Mouse (Mus musculus) cerebellum, postnatal 10 days (tissue): ENCODE measurements around the gene Kctd15.

Experiments used
- DNase-seq, 2 experiments: peaks; one replicate each; pipeline ENCODE4 v3.0.0; 2021; ENCODE audit warnings: mixed read lengths in 2 of 2

Gene Kctd15

GRCm38 (mm10) chr7:34656632-34657031 lies at the start of gene Kctd15:
TSS of gene Kctd15 (minus strand) at chr7:34656732.
- no peak for DNase-seq

DNA sequence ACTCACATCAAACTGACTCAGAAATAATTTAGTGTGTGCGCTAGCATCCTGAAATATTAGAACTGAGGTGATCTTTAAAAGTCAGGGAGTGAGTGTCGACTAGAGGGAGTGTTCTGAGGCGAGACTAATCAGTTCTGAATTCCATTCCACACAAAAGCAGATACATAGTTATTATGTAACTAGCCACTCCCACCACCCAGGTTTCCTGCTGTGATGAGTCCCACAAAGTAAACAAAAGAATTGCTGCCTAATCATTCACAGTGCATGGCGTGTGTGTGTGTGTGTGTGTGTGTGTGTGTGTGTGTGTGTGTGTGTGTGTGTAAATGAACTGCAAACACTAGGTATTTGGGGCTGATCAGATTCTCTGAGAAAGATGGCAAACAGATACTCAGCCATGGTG lies 47.9 kb upstream of the Kctd15 start:
- no peak for DNase-seq

- peak in 1 of 2 experiments; percentile 26 for DNase-seq
Measured at GRCm38 (mm10) chr7:34703437-34703836, 46.9 kb upstream of the Kctd15 start.

DNA sequence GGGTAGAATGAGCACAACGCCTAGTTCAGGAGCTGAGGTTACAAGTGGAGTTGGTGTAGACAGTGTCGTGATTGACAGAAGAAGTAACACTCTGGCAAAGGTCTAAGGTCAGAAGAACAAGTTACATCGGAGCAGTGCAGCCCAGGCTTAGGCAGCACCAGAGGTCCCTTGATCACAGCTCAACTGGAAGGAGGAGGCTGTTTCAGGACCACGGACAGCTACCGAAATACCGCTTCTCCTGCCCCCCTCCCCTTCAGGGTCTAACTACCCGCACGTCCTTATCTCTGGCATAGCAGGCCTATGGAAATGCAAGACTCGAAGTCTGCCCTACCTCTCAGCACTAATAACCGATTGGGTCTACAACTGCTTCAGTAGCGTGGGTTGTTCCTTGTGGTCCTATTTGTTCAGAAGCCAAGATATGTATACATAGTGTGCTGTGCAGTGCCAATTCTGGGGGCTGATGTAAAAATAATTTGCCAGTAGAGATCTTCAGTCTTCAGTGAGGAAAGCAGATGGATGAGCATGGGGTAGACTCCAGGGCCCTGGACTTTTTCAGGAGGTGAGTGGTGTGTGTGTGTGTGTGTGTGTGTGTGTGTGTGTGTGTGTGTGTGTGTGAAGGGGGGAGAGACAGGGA lies 46.3 kb upstream of the Kctd15 start:
- DNase-seq = no peak

GRCm38 (mm10) chr7:34699888-34700287 lies 43.4 kb upstream of the Kctd15 start:
- DNase-seq = no peak

GRCm38 (mm10) chr7:34698221-34698620 lies 41.7 kb upstream of the Kctd15 start:
- DNase-seq = no peak

DNA sequence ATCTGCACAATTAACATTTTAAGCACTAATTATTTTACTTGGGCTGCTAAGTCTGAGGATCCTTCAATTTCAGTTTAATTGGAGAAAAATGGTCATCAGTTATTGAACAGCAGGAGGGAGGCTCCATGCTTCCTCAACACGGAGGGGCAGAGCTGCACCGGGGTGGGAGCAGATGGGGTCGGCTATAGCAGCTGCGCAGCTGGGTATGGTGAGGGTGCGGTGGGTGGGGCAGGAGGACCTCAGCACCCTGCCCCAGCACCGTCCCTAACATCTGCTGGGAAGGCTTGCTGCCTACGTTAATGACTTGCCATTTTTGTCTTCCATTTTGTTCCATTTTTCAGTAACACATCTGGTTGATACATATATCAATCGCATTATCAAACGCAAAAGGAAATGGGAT lies 39.6 kb upstream of the Kctd15 start:
- no peak for DNase-seq

DNA sequence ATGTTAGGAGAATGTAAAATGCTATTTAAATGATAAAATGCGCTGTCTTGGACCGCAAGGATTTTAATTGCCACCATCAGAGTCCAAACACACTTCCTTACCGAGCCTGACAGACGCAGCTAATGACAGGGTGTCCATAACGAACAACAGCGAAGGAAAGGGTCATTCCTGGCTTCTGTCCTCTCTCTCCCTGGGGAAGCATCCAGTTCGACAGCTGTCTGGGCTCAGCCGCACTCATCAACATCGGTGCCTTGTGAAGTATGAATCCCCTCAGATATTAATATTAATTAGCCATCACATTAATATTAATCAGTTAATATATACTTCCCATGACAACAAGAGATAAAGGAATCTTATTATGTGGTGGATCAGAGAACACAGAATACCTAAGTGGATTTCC lies 38.4 kb upstream of the Kctd15 start:
- DNase-seq = no peak

- no peak for DNase-seq
Measured at GRCm38 (mm10) chr7:34693916-34694315, 37.4 kb upstream of the Kctd15 start.

- DNase-seq = peak; percentile 71 to 82
Measured at GRCm38 (mm10) chr7:34693072-34693471, 36.5 kb upstream of the Kctd15 start.

DNA sequence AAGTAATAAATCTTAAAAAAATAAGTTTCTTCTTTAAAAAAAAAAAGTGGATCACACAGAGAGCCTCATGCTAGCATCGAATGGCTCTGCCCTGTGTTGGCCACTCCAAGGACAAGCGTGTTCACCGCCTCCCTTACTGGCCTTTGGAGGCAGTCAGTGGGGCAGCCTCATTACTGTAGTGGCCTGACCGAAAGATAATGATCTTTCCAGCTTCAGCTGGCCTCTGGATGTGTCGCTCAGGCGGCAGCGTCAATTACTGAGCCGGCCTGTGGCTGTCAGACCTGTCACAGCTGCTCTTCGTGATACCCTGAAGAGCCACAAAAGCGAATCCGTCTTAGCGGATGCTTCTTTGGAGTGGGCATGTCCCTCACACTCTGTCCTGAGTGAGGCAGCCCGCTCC lies 33.6 kb upstream of the Kctd15 start:
- no peak for DNase-seq

DNA sequence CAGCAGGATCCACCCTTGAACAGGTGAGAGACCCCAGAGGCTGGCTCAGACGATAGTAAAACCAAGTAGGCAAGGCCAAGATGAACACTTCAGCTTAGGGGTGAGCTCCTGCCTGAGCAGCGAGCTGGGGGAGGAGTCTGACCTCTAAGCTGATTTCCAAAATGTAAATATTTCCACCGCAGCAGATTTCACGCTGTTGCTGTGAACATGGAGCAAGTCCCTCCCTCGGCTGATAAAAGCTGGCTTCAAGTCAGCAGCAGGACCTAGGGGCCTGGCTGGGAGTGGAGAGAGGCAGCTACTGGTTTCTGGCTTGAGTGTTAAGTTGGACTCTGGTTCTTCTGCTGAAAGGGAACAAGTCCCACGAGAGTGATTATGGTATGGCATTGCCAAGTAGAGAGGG lies 32.5 kb upstream of the Kctd15 start:
- DNase-seq = peak in 1 of 2 experiments; percentile 39

DNA sequence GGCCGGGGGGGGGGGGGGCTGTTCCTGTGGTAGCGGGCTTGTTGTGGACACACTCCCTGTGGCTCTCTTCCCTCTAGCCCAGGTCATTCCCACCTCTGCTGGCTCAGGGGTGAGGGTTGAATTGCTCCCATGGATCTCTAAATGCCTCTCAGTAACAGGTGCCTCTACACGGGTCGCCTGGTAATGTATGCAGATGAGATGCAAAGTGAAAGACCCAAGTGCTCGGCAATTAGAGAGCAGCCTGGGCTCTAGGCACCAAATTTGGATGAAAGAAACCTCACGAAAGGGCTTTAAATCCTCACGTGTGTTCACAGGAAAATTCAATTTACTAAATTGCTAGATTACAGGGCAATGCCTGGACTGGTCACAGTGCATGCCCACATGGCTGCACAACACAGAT lies 29.3 kb upstream of the Kctd15 start:
- no peak for DNase-seq

DNA sequence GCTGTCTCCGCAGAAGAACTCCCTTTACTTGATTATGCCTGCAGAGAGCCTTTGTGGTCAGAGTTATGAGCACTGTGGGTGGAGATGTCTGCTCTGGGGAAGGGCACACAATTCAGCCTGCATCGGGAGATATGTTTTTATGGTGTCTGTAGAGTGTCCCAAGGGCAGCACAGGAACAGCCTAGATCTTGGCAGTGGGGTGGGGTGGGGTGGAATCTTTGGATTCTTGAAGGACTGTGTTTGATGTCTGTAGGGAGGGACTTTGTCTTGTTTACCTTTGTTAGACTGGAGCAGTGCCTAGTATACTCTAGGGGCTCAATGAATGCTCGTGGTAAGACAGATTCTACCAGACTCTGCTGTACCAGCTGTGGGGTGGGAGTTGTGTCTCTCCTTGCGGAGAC lies 28.6 kb upstream of the Kctd15 start:
- no peak for DNase-seq

- peak; percentile 85 to 86 for DNase-seq
Measured at GRCm38 (mm10) chr7:34680771-34681421, 24.4 kb upstream of the Kctd15 start.

- peak in 1 of 2 experiments; percentile 36 for DNase-seq
Measured at GRCm38 (mm10) chr7:34679886-34680285, 23.4 kb upstream of the Kctd15 start.

GRCm38 (mm10) chr7:34675831-34676514 lies 19.4 kb upstream of the Kctd15 start:
- peak; percentile 91 to 95 for DNase-seq

- peak; percentile 52 for DNase-seq
Measured at GRCm38 (mm10) chr7:34675120-34675790, 18.7 kb upstream of the Kctd15 start.

DNA sequence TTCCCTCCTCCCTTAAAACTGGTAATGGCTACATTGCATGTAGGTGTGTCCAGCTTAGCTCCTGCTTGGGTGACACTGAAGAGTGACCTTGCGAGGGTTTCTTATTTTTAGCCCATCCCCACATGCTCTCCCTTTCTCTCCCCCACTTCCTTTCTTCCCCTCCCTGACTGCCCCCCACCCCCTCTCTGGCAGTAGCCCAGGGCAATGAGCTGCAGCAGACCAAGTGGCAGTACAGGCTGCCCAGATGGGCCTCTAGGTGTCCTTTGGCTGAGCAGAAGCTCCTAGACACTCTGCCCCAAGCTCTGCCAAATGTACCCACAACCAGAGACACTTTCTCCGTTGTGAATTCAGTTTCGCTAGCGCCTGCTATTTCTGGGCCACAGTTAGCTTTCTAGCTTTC lies 16.4 kb upstream of the Kctd15 start:
- peak; percentile 77 to 80 for DNase-seq

DNA sequence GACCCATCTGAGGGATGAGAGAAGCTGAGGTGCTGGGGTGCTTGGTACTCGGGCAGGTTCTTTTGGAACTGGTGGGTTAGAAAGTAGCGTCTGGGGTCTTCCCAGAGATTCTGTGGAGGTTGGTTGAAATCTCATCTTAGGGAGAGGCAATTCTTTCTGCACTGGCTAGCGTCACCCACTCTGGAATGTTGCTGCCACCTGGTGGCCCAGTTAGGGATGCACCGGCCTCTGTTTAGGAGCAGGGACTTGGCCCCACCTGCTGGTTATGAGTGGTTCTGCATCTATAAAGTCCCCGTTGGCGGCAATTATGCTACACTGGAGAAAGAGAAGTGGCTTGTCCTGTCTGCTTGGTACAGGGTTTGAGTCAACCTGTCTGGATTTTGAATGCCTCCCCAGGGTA lies 15.4 kb upstream of the Kctd15 start:
- DNase-seq = peak; percentile 97 to 99

GRCm38 (mm10) chr7:34670778-34671177 lies 14.2 kb upstream of the Kctd15 start:
- no peak for DNase-seq

DNA sequence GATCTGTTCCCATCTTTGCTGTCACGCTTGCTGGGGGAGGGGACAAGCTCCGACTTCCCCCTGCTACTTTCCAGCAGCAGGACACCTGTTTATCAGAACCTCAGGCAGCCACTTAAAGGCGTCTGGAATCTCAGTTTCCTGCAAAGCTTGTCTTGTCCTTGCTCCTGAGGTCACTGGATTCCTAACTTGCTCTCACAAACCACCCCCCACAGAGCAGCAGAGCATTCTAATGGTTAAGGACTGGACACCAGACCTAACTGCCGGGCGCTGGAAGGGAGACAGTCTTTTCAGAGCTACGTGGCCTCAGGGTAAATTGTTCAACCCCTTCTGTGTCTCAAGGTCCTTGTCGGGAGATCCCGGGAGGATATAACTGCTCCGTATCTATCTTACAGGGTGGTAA lies 12.8 kb upstream of the Kctd15 start:
- DNase-seq = no peak

DNA sequence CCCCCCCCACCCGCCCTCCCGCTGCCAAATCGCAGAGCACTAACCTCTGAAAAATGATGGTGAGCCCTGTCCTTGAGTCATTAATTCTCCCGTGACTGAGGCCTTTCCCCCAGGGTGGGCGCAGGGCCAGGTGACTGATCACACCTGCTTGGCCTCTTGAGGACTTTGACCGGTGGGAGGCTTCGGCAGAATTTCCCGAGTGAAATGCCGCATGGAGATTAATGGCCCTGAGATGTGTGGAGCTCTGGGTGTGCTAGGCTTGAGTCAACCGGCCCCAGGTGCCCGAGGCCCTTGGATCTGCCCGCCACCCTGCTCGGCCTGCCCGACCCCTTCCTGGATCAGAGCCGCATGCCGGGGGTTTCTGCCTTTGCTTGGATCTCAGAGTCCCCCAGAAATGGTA lies 11.3 kb upstream of the Kctd15 start:
- no peak for DNase-seq

DNA sequence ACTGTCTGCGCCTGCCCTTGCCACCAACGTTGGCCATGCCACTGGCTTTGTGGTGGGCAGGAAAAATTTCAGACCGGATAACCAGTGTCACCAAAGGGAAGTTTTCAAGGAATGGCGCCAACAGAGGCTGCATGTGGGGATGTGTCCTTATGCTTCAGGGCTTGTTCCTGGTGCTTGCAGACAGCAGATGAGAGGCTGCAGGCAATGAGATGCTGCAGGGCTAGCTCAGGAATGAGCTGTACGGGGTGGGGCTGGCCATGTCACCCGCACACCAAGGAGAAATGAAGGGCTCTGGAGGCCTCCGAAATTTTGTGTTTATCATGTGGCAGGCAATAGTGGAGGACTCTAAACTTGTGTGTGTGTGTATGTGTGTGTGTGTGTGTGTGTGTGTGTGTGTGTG lies 6.6 kb upstream of the Kctd15 start:
- DNase-seq = no peak
